In the genomic region with DNA sequence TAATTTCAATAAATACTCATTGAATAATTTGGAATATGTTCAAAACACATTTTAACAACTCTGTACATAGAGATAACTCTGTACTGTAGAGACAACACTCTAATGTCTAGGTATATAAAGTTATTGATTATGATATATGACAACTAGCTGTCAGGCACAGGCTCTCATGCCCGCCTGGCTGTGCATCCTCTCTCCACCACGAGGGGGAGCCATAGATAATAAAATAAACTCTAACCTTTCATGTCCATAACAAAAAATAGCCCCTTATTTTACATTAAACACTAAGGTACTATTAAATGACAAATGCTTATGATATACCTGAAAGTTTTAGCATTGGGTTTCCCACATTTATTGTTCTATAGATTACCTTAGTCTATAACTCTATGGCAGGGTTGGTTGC, we compare ENCODE assay signal across 8 mouse cellular contexts. TPM values are rescaled to one million over a fixed set of nuclear protein-coding genes. Genes with fewer than 3 reads are reported as not detected.
A peak's percentile ranks its signal among the peaks of the same experiment; 100 is the strongest.
DNase-seq lines count a peak whose midpoint lies in the region; ATAC-seq and TF ChIP-seq lines count a peak whose summit lies in the region.

No protein-coding gene starts in this region.

- no peaks in the 10 kb centered on the region for H3K36me3 ChIP-seq in heart, embryonic 11.5 days (ENCODE audit: control insufficient read depth, insufficient read depth, low read length)
- H3K36me3 ChIP-seq in midbrain, postnatal 0 days (ENCODE audit: insufficient read depth, low read length): no peaks in the 10 kb centered on the region

- H3K27me3 ChIP-seq in heart, embryonic 11.5 days (ENCODE audit: control insufficient read depth, insufficient read depth, low read length): no peaks in the 10 kb centered on the region
- H3K27me3 ChIP-seq in Patski: no peaks in the 10 kb centered on the region
- no peaks in the 10 kb centered on the region for H3K27me3 ChIP-seq in midbrain, postnatal 0 days (ENCODE audit: insufficient read depth, low read length)

- POLR2A ChIA-PET in Patski (lab: Charles Lee): interaction anchor here (0.6 kb wide), 2 partner anchors 39 to 256 kb away, joined by 5 read pairs; no protein-coding TSS in a partner anchor

- no peak overlapping the region for H3K27ac ChIP-seq in heart, embryonic 11.5 days (ENCODE audit: low read depth, low read length)
- H3K27ac ChIP-seq in midbrain, postnatal 0 days (ENCODE audit: low read depth, low read length): no peak overlapping the region

- no peaks in the 10 kb centered on the region for H3K4me1 ChIP-seq in heart, embryonic 11.5 days (ENCODE audit: control insufficient read depth, insufficient read depth, low read length)
- no peaks in the 10 kb centered on the region for H3K4me1 ChIP-seq in midbrain, postnatal 0 days (ENCODE audit: insufficient read depth, low read length)

- CTCF ChIA-PET in Patski (lab: Charles Lee): interaction anchor here (1.0 kb wide), 1 partner anchor 282 kb away, joined by 3 read pairs; no protein-coding TSS in a partner anchor

- whole genome bisulfite sequencing in heart, embryonic 11.5 days (ENCODE audit: insufficient replicate concordance): 1% methylated on average over 2 of the region's 2 CpGs
- 0% methylated on average over 2 of the region's 2 CpGs for WGBS in midbrain, postnatal 0 days

- no peak overlapping the region for H3K4me3 ChIP-seq in heart, embryonic 11.5 days (ENCODE audit: low read depth, low read length)
- no peak overlapping the region for H3K4me3 ChIP-seq in midbrain, postnatal 0 days (ENCODE audit: low read depth, low read length)

- no peak for ATAC-seq in heart, embryonic 11.5 days (replicated peaks; ENCODE audit: insufficient number of reproducible peaks, low FRiP score, low TSS enrichment)
- ATAC-seq in Patski: no peak
- no peak for ATAC-seq in midbrain, postnatal 0 days (ENCODE audit: low FRiP score)

- in situ Hi-C loops in Patski (cut with MboI; ENCODE audit: low pct_unique_long_range_greater_than_20kb): loop anchor here (5.0 kb wide), 2 partner anchors 281 to 706 kb away; no protein-coding TSS in a partner anchor

- H3K9me3 ChIP-seq in heart, embryonic 11.5 days (replicated peaks; ENCODE audit: control insufficient read depth, low read length): 0 out of 2 replicates have a peak, but pooled peaks cover 2% of the 10 kb centered on the region
- H3K9me3 ChIP-seq in midbrain, postnatal 0 days (ENCODE audit: low read length): no peaks in the 10 kb centered on the region

- H3K4me2 ChIP-seq in heart, embryonic 11.5 days: no peak overlapping the region
- no peak overlapping the region for H3K4me2 ChIP-seq in midbrain, postnatal 0 days (ENCODE audit: low read depth, low read length, poor library complexity, severe bottlenecking)

- peak; percentile 95 for TF ChIP-seq CTCF in Patski (IDR thresholded peaks at IDR 0.05)
- peak; percentile 89 for TF ChIP-seq CTCF in midbrain, postnatal 0 days (IDR thresholded peaks at IDR 0.05)

- no peak overlapping the region for H3K9ac ChIP-seq in heart, embryonic 11.5 days (ENCODE audit: low read depth, low read length)
- H3K9ac ChIP-seq in midbrain, postnatal 0 days (replicated peaks; ENCODE audit: low read length, poor library complexity, severe bottlenecking): no peak overlapping the region

- DNase-seq in heart, adult 11 months: peak; percentile 90
- no peak for DNase-seq in Patski (ENCODE audit: low read depth, low spot score)
- peak; percentile 32 to 65 for DNase-seq in cerebellum, postnatal 4 days (ENCODE audit: low spot score in 2 of 2)
- peak; percentile 73 for DNase-seq in heart, adult 8-10 months (ENCODE audit: low spot score)
- peak; percentile 36 to 87 for DNase-seq in layer of hippocampus, postnatal 25 days (ENCODE audit: extremely low spot score in 1 of 2, low spot score in 1 of 2)
- DNase-seq in midbrain, postnatal 0 days (ENCODE audit: low spot score): peak; percentile 54
- DNase-seq in testis, postnatal 10 days (ENCODE audit: low spot score): peak; percentile 80

RNA-seq across cellular contexts. Expression of a gene that starts 54.4 kb away (rescaled TPM):
- 49.2 and 59.2 TPM in 2 replicates for polyA plus RNA-seq in heart, embryonic 11.5 days (2014; fragmentation: Nextera tagmentation; extraction: Ambion mirVana)
- 57.3 TPM for polyA plus RNA-seq in Patski (2021)
- total RNA-seq in heart, adult 8-10 months (2022): 1 to 10 TPM; 1.8 to 3.7 (median 2.3) TPM
- total RNA-seq in layer of hippocampus, postnatal 25 days (2021): 10 to 100 TPM; 13.2 to 15.3 TPM
- total RNA-seq in midbrain, postnatal 0 days (2014; rRNA removed): 128 and 165 TPM in 2 replicates
- polyA plus RNA-seq in midbrain, postnatal 0 days (2015; fragmentation: Nextera tagmentation; extraction: Ambion mirVana): 211 and 223 TPM in 2 replicates

RNA-seq across cellular contexts. Expression of a gene that starts 54.5 kb away (rescaled TPM):
- 9.7 and 10.8 TPM in 2 replicates for polyA plus RNA-seq in heart, embryonic 11.5 days (2014; fragmentation: Nextera tagmentation; extraction: Ambion mirVana)
- polyA plus RNA-seq in Patski (2021): 14.0 TPM
- 1 to 10 TPM; 1.4 to 2.0 (median 1.7) TPM for total RNA-seq in heart, adult 8-10 months (2022)
- 1 to 10 TPM; 3.4 to 5.8 TPM for total RNA-seq in layer of hippocampus, postnatal 25 days (2021)
- 4.7 and 5.4 TPM in 2 replicates for total RNA-seq in midbrain, postnatal 0 days (2014; rRNA removed)
- polyA plus RNA-seq in midbrain, postnatal 0 days (2015; fragmentation: Nextera tagmentation; extraction: Ambion mirVana): 3.9 and 4.6 TPM in 2 replicates
